Mouse (Mus musculus): Measurements from ENCODE around the gene Sstr3. TPM values are rescaled to one million over a fixed set of nuclear protein-coding genes. Genes with fewer than 3 reads are reported as not detected.

Sstr3 gene
- polyA plus RNA-seq, 1 experiment from 2014 or later, result 0.91 TPM

DNA sequence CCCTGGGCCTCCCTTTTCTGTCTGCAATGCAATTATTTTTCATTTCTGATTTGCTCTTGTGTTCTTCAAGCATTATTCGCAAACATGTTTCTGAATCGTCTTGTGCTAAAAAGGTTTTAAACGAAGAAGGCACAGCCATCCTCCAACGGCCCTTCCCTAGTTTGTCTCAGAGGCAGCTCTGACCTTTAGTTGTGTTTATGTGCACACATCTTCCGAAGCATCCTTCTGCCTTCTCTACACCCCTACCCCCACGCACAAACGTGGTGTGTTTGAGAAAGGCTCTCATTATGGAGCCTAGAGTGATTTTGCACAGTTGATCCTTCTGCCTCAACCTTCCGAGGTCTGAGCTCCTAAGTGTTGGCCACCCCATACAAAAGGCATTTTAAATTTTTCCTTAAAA, 4.2 kb upstream of the Sstr3 start:
- DNase-seq (ENCODE audit: low spot score) (no peak), ATAC-seq (no peak)
- Histone ChIP-seq H3K9ac (ENCODE audit: low read length) (no peak overlapping the region), H3K4me3 (ENCODE audit: low read depth, low read length) (no peak overlapping the region), H3K4me2 (ENCODE audit: low read length) (no peak overlapping the region), H3K36me3 (ENCODE audit: control insufficient read depth, insufficient read depth, low read length) (no peaks in the 10 kb centered on the region), H3K4me1 (ENCODE audit: control insufficient read depth, insufficient read depth, low read length) (peaks cover 6% of the 10 kb centered on the region), H3K27me3 (replicated peaks; ENCODE audit: control insufficient read depth, insufficient read depth, low read length) (no peaks in the 10 kb centered on the region), H3K27ac (ENCODE audit: low read depth, low read length) (no peak overlapping the region), H3K9me3 (replicated peaks; ENCODE audit: control insufficient read depth, low read length) (peaks cover 4% of the 10 kb centered on the region; the same call in 1 of the 2 replicates)
- WGBS, result 78% methylated on average over 8 of the region's 8 CpGs

DNA sequence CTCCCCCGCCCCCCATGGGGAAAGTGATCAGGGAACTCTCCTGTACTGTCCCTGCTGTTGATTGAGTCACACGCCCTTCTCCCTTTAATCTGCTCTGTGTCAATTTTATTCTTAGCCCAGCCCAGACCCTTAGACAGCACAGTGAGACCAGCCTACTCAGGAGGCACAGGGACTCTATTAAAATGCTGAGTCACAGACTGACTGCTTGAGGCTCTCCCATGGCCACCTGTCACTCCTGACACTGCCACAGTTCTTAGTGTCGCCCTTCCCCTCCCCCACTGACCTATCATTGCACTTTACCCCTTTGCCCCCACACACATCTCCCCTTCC, 3.8 kb upstream of the Sstr3 start:
- 26% methylated on average over 3 of the region's 3 CpGs for WGBS
- DNase-seq (ENCODE audit: low spot score), result no peak
- H3K4me1 ChIP-seq (ENCODE audit: control insufficient read depth, insufficient read depth, low read length), result peaks cover 6% of the 10 kb centered on the region
- no peak for ATAC-seq
- no peaks in the 10 kb centered on the region for H3K36me3 ChIP-seq (ENCODE audit: control insufficient read depth, insufficient read depth, low read length)
- no peaks in the 10 kb centered on the region for H3K27me3 ChIP-seq (replicated peaks; ENCODE audit: control insufficient read depth, insufficient read depth, low read length)
- H3K27ac ChIP-seq (ENCODE audit: low read depth, low read length), result no peak overlapping the region
- no peak overlapping the region for H3K9ac ChIP-seq (ENCODE audit: low read length)
- peaks cover 4% of the 10 kb centered on the region; the same call in 1 of the 2 replicates for H3K9me3 ChIP-seq (replicated peaks; ENCODE audit: control insufficient read depth, low read length)
- no peak overlapping the region for H3K4me3 ChIP-seq (ENCODE audit: low read depth, low read length)
- H3K4me2 ChIP-seq (ENCODE audit: low read length), result no peak overlapping the region

DNA sequence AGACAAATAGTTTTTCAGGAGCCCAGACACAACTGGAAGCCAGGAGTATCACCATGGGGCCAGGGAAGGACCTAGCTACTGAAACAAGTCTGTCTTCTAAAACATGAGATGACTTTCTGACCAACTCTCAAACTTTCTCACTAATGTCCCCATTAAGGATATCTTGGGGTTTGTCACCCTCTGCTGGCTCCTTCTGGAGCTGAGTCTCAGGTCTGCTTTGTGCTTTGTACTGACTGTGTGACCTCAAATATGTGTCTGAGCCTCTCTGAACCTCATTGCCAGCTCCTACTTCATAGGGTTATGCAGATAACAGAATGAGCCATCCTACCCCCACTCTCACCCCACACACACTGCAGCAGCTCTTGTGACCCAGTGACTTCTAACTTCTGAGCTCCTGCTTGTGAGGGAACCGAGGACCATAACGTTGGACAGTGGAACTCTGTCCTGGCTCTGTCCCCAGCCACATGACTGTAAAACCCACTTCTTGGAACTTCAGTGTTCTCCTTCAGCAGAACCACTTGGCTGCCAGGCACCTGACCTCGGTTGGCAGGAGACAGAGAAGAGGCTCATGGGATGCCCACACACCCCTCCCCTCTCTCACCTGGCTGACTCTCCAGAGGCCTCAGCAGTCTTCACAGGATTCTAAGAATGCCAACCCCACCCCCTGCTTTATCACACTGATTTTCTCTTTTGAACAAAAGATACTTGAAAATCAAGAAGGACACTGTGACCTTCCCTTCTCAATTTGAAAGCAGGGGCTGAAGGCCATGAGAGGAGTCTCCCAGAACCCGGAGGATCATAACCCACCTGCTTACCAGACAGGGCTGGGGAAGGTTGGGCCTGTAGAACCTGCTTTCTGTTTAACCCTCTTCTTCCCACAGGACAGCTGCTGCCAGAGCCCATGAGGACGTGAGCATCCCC, 3.2 kb upstream of the Sstr3 start:
- Histone ChIP-seq H3K4me3 (ENCODE audit: low read depth, low read length) (no peak overlapping the region), H3K27me3 (replicated peaks; ENCODE audit: control insufficient read depth, insufficient read depth, low read length) (no peaks in the 10 kb centered on the region), H3K4me1 (ENCODE audit: control insufficient read depth, insufficient read depth, low read length) (peaks cover 6% of the 10 kb centered on the region), H3K36me3 (ENCODE audit: control insufficient read depth, insufficient read depth, low read length) (no peaks in the 10 kb centered on the region), H3K9me3 (replicated peaks; ENCODE audit: control insufficient read depth, low read length) (peaks cover 3% of the 10 kb centered on the region; the same call in 1 of the 2 replicates), H3K9ac (ENCODE audit: low read length) (no peak overlapping the region), H3K27ac (ENCODE audit: low read depth, low read length) (no peak overlapping the region), H3K4me2 (ENCODE audit: low read length) (no peak overlapping the region)
- WGBS, result 51% methylated on average over 5 of the region's 5 CpGs
- peak; percentile 19 for DNase-seq (ENCODE audit: low spot score)
- no peak for ATAC-seq

DNA sequence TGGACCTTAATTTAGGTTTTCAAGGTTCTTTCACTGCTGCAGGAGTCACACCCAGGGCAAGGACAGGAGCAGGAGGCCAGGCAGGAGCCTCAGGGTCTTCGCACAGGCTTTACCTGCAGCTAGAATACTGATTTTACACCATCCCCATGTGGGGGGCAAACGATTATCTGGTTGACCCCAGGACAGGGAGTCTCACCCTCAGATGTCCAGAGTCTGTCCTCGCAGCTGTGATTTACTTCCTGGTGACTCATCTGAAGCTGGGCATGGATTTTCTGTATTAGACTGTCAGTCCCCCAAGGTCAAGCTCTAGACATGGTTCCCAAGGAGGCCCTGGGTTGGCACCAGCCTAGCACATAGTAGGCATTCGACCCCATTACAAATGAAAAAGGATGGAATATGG, 1.6 kb upstream of the Sstr3 start:
- H3K27me3 ChIP-seq (replicated peaks; ENCODE audit: control insufficient read depth, insufficient read depth, low read length), result no peaks in the 10 kb centered on the region
- no peak overlapping the region for H3K9ac ChIP-seq (ENCODE audit: low read length)
- no peaks in the 10 kb centered on the region for H3K9me3 ChIP-seq (replicated peaks; ENCODE audit: control insufficient read depth, low read length)
- H3K27ac ChIP-seq (ENCODE audit: low read depth, low read length), result no peak overlapping the region
- DNase-seq (ENCODE audit: low spot score) (no peak), ATAC-seq (no peak)
- H3K36me3 ChIP-seq (ENCODE audit: control insufficient read depth, insufficient read depth, low read length), result no peaks in the 10 kb centered on the region
- H3K4me2 ChIP-seq (ENCODE audit: low read length), result no peak overlapping the region
- H3K4me3 ChIP-seq (ENCODE audit: low read depth, low read length), result no peak overlapping the region
- 83% methylated on average over 4 of the region's 4 CpGs for WGBS
- H3K4me1 ChIP-seq (ENCODE audit: control insufficient read depth, insufficient read depth, low read length), result peaks cover 14% of the 10 kb centered on the region

DNA sequence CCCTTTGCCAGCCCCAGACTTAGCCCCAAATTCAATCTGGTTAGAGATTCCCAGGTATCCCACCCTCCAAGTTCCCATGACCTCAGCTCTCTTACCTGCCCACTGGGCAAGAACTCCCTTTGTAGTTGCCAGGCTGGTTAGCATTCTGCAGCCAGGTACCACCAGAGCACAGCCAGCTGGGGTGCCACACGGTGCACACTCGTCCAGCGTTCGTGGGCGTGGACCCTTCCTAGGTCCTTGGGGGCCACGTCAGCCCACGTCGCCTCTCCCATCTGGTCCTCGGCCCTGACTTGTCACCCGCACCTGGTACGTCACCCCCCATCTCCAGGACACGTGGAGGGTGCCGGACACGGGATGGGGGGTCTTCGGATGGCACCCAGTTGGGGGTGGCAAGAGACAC, 444 bp downstream of the Sstr3 start:
- no peak for DNase-seq (ENCODE audit: low spot score)
- Histone ChIP-seq H3K4me3 (ENCODE audit: low read depth, low read length) (no peak overlapping the region), H3K36me3 (ENCODE audit: control insufficient read depth, insufficient read depth, low read length) (no peaks in the 10 kb centered on the region), H3K27ac (ENCODE audit: low read depth, low read length) (peak overlapping the region; percentile 63; the same call in 1 of the 2 replicates), H3K4me1 (ENCODE audit: control insufficient read depth, insufficient read depth, low read length) (peaks cover 14% of the 10 kb centered on the region), H3K4me2 (ENCODE audit: low read length) (peak overlapping the region; percentile 41; the same call in 1 of the 2 replicates), H3K9me3 (replicated peaks; ENCODE audit: control insufficient read depth, low read length) (no peaks in the 10 kb centered on the region), H3K27me3 (replicated peaks; ENCODE audit: control insufficient read depth, insufficient read depth, low read length) (no peaks in the 10 kb centered on the region), H3K9ac (ENCODE audit: low read length) (no peak overlapping the region)
- WGBS, result 73% methylated on average over 15 of the region's 15 CpGs
- ATAC-seq, result no peak

DNA sequence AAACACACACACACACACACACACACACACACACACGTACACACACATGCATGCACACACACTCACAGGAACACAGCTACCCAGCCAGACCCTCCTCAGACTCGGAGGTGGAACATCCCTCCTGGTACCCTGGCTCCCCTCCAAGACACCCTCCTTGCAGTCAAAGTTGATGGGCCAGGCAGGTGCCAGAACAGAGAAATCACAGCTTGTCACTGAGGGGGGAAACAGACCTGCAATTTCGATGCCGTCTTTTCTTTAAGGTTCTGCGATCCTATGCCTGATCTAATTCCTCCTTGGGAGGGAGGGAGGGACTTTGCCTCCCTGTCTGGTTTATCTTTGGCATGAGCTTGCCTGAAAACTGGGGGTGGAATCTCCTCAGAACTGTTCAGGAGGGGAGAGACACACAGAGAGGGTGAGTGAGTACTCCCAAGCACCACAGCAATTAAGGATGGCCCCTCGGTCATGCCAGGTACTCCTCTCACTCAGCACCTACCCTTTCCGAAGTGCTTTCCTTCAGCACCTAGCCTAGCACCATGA, 1.6 kb downstream of the Sstr3 start:
- WGBS, result 56% methylated on average over 7 of the region's 7 CpGs
- peak; percentile 38; the same call in 1 of the 2 replicates for ATAC-seq
- Histone ChIP-seq H3K27me3 (replicated peaks; ENCODE audit: control insufficient read depth, insufficient read depth, low read length) (no peaks in the 10 kb centered on the region), H3K27ac (ENCODE audit: low read depth, low read length) (peak overlapping the region; percentile 48; the same call in 1 of the 2 replicates), H3K36me3 (ENCODE audit: control insufficient read depth, insufficient read depth, low read length) (no peaks in the 10 kb centered on the region), H3K9ac (ENCODE audit: low read length) (no peak overlapping the region), H3K9me3 (replicated peaks; ENCODE audit: control insufficient read depth, low read length) (no peaks in the 10 kb centered on the region), H3K4me1 (ENCODE audit: control insufficient read depth, insufficient read depth, low read length) (peaks cover 14% of the 10 kb centered on the region), H3K4me3 (ENCODE audit: low read depth, low read length) (no peak overlapping the region), H3K4me2 (ENCODE audit: low read length) (peak overlapping the region; percentile 41; the same call in 1 of the 2 replicates)
- peak; percentile 69 for DNase-seq (ENCODE audit: low spot score)

DNA sequence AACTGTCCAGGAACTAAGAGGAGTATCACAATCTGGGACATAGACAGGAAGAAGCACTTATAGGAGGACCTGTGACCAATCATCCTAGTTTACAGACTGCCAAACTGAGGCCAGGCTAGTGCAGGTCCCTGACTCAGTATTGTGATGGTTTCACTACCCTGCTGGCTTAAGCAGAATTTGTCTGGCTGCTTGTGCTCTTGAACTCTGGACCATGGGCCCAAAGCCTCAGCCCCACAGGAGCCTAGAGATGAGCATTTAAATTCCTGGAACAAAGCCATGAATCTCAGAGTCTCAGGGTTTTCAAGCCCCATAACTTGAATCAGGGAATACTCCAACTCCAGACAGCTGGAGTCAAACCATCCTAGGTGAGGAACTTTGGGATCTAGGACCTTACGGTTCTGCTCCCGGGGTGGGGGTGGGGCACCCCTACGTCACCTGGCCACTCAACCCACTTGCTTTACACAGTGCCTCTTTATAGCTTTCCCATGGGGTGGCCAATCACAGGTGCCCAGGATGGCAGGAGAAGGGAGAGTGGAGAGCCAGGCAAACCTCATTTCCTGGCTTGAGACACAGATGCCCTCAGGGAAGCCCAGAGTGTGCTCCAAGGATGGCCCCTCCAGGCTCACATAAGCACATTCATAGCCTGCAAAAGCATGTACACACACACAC, 2.3 kb downstream of the Sstr3 start:
- H3K27ac ChIP-seq (ENCODE audit: low read depth, low read length), result peak overlapping the region; percentile 28; the same call in 1 of the 2 replicates
- no peaks in the 10 kb centered on the region for H3K27me3 ChIP-seq (replicated peaks; ENCODE audit: control insufficient read depth, insufficient read depth, low read length)
- 79% methylated on average over 3 of the region's 3 CpGs for WGBS
- DNase-seq (ENCODE audit: low spot score), result peak; percentile 33
- H3K4me1 ChIP-seq (ENCODE audit: control insufficient read depth, insufficient read depth, low read length), result peaks cover 14% of the 10 kb centered on the region
- H3K4me2 ChIP-seq (ENCODE audit: low read length), result no peak overlapping the region; the same call in 1 of the 2 replicates
- H3K4me3 ChIP-seq (ENCODE audit: low read depth, low read length), result no peak overlapping the region
- no peaks in the 10 kb centered on the region for H3K9me3 ChIP-seq (replicated peaks; ENCODE audit: control insufficient read depth, low read length)
- H3K36me3 ChIP-seq (ENCODE audit: control insufficient read depth, insufficient read depth, low read length), result no peaks in the 10 kb centered on the region
- ATAC-seq, result peak; percentile 27
- H3K9ac ChIP-seq (ENCODE audit: low read length), result no peak overlapping the region

DNA sequence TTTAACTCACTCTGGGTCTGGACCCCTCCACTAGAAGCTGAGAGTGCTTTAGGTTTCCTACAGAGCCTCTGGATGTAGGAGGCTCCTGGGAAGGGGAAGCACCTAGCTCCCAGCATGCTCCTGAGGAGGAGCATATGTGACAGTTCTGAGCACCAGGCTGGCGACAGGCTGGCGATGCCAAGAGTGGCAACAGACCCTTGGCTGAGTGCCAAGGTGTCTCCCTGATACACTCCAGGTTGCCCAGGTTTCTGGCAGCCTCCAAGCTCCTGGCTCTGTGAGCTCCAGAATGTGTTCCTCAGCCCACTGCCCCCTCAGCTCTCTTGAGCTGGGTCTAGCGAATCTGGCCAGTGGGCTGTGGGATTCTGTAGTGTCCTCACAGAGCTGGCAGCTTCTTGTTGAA, 2.9 kb downstream of the Sstr3 start:
- Histone ChIP-seq H3K36me3 (ENCODE audit: control insufficient read depth, insufficient read depth, low read length) (no peaks in the 10 kb centered on the region), H3K27me3 (replicated peaks; ENCODE audit: control insufficient read depth, insufficient read depth, low read length) (no peaks in the 10 kb centered on the region), H3K4me1 (ENCODE audit: control insufficient read depth, insufficient read depth, low read length) (peaks cover 14% of the 10 kb centered on the region), H3K27ac (ENCODE audit: low read depth, low read length) (peak overlapping the region; percentile 28; the same call in 1 of the 2 replicates), H3K9me3 (replicated peaks; ENCODE audit: control insufficient read depth, low read length) (no peaks in the 10 kb centered on the region), H3K9ac (ENCODE audit: low read length) (no peak overlapping the region), H3K4me2 (ENCODE audit: low read length) (no peak overlapping the region), H3K4me3 (ENCODE audit: low read depth, low read length) (no peak overlapping the region)
- peak; percentile 82 for DNase-seq (ENCODE audit: low spot score)
- WGBS, result 44% methylated on average over 3 of the region's 3 CpGs
- ATAC-seq, result peak; percentile 57

All from forebrain, embryonic 14.5 days (tissue).